Mouse (Mus musculus): ENCODE data around the gene Homer2.

Gene Homer2

DNA sequence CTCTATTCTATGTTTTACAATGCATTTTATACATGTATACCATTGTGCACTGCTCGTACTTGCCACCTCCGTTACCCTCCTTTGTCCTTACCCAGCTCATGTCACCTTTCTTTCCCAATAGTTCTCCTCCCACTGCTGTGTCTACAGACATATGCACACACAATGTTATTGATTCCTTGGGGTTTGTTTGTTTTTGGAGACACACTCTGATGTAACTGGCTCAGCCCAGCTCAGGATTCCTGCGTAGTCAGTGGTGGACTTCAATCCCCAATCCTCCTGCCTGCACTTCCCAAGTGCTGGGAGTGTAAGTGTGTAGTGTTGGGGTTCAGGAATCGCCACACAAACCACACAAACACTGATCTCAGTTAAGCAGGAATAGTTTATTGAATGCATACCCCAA lies 120.1 kb downstream of the Homer2 start:
- no peak for DNase-seq (ENCODE audit: low spot score)

GRCm38 (mm10) chr7:81585326-81585725 lies 122.0 kb downstream of the Homer2 start:
- DNase-seq (ENCODE audit: low spot score) = no peak

DNA sequence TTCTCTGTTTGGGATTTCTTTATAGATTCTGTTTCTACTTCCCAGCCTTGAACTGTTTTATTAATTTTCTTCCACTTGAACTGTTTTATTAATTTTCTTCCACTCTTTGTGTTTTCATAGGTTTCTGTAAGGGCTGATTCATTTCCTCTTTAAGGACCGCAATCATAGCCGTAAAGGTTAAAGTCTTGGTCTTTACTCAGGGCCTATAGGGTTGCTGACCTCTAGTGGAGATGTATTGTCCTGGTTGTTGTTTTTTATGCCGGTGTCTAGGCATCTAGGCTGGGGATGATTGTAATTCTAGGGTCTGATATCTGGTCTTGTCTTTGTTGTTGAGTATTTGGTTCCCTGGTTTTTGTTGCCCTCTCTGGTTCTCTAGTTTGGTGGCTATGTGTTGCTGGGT lies 123.8 kb downstream of the Homer2 start:
- DNase-seq (ENCODE audit: low spot score) = no peak

DNA sequence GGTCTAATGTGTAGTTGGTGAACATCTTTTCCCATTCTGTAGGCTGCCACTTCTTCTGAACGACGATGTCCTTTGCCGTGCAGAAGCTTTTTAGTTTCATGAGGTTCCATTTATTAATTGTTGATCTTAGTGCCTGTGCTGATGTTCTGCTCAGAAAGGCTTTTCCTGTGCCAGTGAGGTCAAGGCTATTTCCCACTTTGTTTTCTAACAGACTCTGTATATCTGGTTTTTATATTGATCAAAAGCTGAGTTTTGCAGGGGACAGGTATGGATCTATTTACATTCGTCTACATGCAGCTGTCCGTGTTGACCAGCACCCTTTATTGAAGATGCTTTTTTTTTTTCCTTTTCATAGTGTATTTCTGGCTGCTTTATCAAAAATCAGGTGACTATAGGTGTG lies 128.0 kb downstream of the Homer2 start:
- no peak for DNase-seq (ENCODE audit: low spot score)

DNA sequence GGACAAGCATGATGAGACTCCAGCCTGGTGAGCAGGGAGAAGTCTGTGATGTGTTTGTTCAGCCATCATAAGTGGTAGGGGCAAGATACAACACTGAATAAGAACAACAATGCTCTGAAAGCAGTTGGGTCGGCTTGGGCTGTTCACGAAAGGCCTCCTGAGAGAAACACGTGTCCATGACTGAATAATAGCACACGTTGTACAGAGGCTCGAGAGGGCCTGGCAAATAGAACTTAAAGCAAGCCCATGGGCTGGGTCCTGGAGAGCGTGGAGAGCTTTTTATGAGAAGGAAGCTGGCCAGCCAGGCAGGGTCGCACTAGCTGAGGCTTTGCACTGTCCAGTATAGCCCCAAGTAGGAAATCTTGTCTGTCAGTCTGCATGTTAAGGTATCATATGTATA lies 128.9 kb downstream of the Homer2 start:
- DNase-seq (ENCODE audit: low spot score) = no peak

GRCm38 (mm10) chr7:81577872-81578271 lies 129.5 kb downstream of the Homer2 start:
- DNase-seq (ENCODE audit: low spot score) = no peak

DNA sequence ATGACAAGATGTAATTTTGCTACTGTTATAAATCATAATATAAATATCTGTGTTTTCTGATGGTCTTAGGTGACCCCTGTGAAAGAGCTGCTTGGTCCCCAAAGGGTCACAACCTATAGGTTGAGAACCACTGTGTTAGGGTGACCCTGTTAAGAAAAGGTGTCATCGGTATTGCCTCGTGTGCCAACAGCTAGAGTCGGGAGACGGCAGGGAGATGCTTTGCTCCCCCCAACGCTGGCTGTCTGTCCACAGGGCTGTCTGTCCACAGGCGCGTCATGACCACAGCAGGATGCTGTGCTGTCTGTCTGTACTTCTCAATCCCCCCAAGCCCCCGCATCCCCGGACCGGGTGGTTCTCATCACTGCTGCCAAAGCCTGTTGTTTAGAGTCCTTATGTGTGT lies 131.7 kb downstream of the Homer2 start:
- DNase-seq (ENCODE audit: low spot score) = peak; percentile 39

DNA sequence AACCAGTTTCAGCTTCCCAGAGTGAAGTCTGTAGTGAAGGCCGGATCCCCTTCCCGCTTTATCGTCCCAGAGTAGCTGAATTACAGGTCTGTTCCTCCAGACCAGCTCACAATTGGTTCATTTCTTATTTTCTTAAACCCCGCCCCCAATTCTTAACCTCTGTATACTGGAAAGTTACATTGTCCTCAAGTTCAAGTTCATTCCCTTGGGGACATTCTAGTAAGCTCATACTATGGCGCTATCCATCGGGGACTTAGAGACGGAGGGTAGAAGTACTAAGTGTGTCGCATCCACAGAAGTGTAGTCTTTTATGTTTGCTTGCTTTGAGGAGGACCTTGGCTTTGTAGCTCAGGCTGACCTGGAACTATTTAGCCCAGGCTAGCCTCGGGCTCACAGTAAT lies 133.5 kb downstream of the Homer2 start:
- DNase-seq (ENCODE audit: low spot score) = peak; percentile 8

- DNase-seq (ENCODE audit: low spot score) = peak; percentile 35
Measured at GRCm38 (mm10) chr7:81573397-81573796, 133.9 kb downstream of the Homer2 start.

GRCm38 (mm10) chr7:81572610-81573268 lies 134.6 kb downstream of the Homer2 start:
- DNase-seq (ENCODE audit: low spot score) = peak; percentile 25

- peak; percentile 37 for DNase-seq (ENCODE audit: low spot score)
Measured at GRCm38 (mm10) chr7:81571941-81572441, 135.3 kb downstream of the Homer2 start.

DNA sequence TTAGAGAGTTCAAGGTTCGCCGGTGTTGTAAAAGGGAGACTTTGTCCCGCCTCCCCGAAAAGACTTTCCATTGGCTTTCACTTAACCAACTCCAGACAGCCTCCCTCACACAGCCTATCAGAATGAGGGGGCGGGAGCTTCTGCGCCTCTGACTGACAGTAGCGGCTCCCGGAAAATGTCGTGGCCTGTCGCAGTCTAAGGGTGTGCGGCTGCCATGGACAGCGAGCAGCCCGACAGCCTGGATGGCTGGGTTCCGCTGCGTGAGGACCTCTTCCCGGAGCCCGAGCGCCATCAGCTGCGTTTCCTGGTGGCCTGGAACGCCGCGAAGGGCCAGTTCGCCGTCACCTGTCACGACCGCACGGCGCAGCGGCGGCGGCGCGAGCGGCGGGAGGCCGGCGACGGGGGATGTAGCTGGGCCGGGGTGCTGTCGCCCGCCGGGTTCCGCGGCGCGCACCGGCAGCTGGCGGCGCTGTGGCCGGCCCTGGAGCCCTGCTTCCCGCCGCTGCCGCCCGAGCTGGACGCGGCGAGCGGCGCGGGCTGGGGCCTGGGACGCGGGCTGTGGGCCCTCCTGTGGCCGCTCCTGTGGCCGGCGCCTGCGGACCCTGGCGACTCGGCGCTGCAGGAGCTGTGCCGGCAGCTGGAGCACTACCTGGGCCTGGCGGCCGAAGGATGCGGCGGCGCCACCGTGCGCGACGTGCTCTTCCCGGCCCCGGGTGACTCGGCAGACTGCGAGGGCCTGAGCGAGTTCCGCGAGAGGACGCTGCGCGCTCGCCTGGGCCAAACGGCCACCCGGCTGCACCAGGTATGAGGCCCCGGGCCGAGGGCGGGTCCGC lies 136.0 kb downstream of the Homer2 start, which contains the start of gene Whamm:
Whamm (plus strand) TSS at position 159 of the 833 bp plus-strand sequence.
- DNase-seq (ENCODE audit: low spot score) = peak; percentile 88

GRCm38 (mm10) chr7:81570752-81571107 lies 136.6 kb downstream of the Homer2 start:
- no peak for DNase-seq (ENCODE audit: low spot score)

- peak; percentile 12 for DNase-seq (ENCODE audit: low spot score)
Measured at GRCm38 (mm10) chr7:81570271-81570670, 137.1 kb downstream of the Homer2 start.

DNA sequence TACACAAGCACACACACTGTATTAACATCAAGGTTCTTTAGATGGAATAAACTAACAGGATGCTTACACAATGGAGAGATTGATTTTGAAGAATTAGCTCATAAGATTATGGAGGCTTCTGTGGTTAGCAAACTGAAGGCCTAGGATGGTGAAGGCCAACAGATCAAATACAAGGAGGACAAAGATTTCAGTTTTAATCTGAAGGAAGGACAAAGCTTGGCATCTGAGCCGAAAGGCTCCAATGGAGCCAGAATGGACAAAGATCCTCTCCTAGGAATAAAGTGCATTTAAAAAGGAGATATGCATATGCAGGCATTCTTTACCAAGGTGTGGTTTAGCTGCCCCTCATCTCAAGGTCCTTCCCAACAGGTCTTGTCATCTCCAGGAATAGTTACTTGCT lies 137.5 kb downstream of the Homer2 start:
- DNase-seq (ENCODE audit: low spot score) = no peak

DNA sequence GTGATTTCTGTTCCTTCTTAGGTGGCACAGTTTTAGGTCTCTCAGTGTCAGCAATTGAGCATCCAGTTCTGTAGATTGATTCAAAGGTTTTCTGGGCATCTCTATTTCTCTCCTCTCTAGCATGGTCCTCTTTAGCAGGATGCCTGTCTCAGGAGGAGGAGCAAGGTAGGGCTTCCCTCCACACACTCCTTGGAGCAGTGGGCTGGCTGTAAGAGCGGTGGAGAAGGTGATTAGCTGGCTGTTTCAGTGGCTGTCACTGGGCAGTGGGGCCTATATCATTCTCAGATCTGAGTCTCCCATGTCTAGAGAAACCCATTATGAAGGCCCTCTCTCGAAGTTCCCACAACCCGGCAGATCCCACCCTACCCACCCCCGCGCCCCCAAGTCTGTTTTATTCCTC lies 139.9 kb downstream of the Homer2 start:
- DNase-seq (ENCODE audit: low spot score) = peak; percentile 16

GRCm38 (mm10) chr7:81566892-81567291 lies 140.4 kb downstream of the Homer2 start, which contains the start of gene Fsd2:
TSS of gene Fsd2 (minus strand) at chr7:81566944.
- DNase-seq (ENCODE audit: low spot score) = peak; percentile 31

DNA sequence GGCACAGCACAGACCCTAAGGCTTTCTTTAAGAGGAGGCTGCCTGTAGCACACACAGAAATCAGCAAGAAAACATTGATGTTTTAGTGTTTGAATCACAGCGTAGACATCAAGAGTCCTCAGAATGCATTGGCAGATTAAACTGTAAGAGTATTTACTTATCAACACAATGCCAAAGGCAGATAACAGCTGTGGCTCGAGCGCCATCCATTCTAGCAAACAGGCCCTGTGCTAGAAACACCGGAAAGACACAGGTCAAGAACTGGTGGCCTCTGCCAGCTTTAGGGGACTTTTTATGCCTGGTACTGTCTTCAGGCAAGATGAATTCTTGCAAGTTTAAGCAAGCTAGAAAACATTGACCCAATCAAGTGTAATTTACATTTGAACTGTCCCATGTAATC lies 141.0 kb downstream of the Homer2 start:
- peak; percentile 15 for DNase-seq (ENCODE audit: low spot score)

DNA sequence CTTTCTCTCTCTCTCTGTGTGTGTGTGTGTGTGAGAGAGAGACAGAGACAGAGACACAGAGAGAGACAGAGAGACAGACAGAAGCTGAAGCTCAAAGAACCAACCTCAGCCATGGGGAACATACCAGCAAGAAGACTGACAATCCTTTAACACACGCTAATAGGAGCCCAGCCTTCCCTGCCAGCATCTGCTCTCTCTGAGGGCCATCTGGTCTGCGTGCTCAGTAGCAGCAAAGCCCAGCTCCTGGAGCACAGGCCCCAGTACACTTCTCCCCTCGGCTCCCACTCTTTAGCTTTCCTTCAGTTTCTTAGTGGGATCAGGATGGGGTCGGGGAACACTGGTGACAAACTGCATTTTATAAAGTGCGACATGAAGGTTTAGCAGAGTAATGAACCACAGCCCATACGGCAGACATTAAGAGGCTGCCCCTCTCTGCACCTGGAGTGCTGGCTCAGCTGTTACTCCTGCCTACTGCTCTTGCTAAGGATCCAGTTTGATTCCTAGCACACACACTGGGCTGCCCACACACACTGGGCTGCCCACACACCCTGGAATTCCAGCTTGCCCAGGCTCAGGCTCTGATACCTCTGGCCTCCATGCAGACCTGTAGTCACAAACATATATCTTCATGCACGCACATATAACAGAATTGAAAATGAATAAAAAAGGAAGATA lies 141.8 kb downstream of the Homer2 start:
- DNase-seq (ENCODE audit: low spot score) = peak; percentile 19

DNA sequence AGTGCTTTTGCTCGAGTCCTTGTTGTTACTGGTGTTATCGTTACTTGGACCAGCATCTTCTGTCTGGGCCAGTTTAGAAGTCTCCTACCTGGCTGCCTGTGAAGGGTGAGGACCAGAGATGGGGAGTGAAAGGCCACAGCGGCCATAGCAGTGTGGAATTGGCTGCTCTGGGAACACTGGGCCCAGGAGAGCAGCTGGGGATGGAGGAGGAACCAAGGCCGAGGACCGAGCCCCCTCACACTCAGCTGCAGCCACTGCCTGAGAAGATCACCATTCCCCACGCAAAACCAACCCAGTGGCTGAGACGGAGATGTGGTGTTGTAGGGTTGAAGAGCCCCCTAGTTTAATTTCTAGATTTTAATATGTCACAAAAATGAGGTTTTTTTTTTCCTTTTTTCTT lies 142.6 kb downstream of the Homer2 start:
- DNase-seq (ENCODE audit: low spot score) = peak; percentile 35

- DNase-seq (ENCODE audit: low spot score) = peak; percentile 22
Measured at GRCm38 (mm10) chr7:81563506-81564015, 143.8 kb downstream of the Homer2 start.

- peak; percentile 28 for DNase-seq (ENCODE audit: low spot score)
Measured at GRCm38 (mm10) chr7:81561211-81561610, 146.1 kb downstream of the Homer2 start.

All from testis, postnatal 10 days (tissue).